Mouse (Mus musculus): Measurements from ENCODE around the gene Cenpn. TPM values are rescaled to one million over a fixed set of nuclear protein-coding genes. Genes with fewer than 3 reads are reported as not detected.

The Cenpn gene
- under 1 TPM; 0.55 to 0.57 TPM for total RNA-seq (2021)
- long read RNA-seq, experiment 1: 0 reads
- long read RNA-seq, experiment 2: 0 reads

- DNase-seq (ENCODE audit: low spot score): peak; percentile 91
Measured at GRCm38 (mm10) chr8:116921337-116922059, at the start of gene Cenpn, which contains the start of gene Cmc2. Gene Cenpn, plus strand, starts transcription at chr8:116921730. Gene Cmc2, minus strand, starts transcription at chr8:116921455.

GRCm38 (mm10) chr8:116872761-116873342 is 48.7 kb upstream of the Cenpn start:
- peak; percentile 22 for DNase-seq (ENCODE audit: low spot score)

DNA sequence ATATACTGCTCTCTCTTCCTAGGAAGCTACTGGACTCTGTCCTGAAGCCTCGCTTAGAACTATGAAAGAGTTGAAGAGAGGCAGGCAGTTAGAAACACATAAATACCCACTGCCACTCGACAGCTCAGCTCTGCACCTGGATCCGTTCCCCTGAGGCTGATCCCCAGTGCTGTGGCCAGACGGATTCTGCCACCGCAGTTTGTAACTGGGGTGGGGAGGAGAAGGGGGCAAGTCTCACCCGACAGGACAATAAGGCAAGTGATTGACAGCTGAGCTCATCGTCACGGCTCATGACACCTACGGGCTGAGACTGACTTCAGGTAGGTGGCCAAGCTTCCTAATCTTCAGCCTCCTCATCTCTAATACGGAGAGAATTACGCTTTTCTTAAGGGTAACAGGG is 47.9 kb upstream of the Cenpn start:
- DNase-seq (ENCODE audit: low spot score): no peak

- no peak for DNase-seq (ENCODE audit: low spot score)
Measured at GRCm38 (mm10) chr8:116873986-116874385, 47.5 kb upstream of the Cenpn start.

DNA sequence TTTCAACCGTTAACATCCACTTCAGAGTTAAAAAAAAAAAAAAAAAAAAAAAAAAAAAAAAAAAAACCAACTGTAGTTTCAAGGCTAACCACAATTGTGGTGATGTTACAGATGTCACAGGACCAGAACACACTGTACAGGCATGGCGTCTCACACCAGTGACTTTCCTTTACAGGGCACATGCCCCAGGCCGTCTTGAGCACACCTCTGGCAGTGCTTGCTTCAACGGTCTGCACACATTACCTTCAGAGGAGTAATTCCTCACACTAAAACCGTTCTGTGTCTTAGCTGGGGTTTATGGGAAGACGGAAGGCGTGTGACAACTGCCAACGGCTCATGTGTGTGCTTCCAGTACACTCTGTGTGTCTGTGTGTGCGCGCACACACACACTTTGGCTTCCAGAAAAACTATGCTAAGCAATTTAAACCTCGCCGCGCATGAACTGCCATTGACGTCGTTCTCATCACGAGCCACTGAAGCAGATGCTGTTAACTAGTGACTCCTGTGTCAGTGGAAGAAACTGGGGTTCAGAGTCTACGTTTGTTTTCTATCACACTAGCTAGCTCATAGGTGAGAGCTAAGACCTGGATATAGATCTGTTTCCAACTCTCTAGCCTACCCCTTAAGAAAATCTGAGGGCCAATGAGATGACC is 45.6 kb upstream of the Cenpn start:
- DNase-seq (ENCODE audit: low spot score): no peak

DNA sequence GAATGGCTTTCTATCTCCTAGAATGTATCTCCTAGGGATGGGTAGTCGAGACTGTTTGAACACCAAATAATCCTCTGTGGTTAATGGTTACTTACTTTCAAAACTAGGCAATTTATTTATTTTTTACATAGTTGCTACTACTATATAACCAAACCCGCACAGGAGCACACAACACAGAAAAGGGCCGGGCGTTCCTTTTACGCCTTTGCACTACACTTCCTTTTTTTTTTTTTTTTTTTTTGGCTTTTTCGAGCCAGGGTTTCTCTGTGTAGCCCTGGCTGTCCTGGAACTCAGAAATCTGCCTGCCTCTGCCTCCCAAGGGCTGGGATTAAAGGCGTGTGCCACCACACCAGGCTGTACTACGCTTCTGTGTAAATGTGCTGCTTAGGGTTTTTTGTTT is 40.1 kb upstream of the Cenpn start:
- DNase-seq (ENCODE audit: low spot score): no peak

DNA sequence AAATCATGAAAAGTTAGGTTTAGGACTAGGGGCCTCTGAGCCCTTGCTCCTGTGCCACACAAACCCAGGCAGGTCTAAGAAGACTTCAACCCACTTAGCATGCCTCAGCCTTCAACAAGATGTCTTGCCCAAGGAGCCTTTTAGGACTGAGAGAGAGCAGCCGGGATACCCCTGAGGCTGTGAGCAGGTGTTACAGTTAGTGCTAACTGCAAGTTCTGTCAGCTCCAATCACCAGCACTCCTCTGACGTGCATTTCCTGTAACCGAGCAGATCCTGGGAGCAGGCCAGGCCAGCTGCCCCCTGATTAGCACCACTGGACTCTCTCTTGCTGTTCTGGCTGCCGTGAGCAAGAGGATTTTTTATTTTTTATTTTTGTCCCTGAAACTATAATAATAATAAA is 33.7 kb upstream of the Cenpn start:
- no peak for DNase-seq (ENCODE audit: low spot score)

GRCm38 (mm10) chr8:116891446-116891845 is 30.1 kb upstream of the Cenpn start:
- DNase-seq (ENCODE audit: low spot score): no peak

- no peak for DNase-seq (ENCODE audit: low spot score)
Measured at GRCm38 (mm10) chr8:116892130-116892529, 29.4 kb upstream of the Cenpn start.

GRCm38 (mm10) chr8:116892636-116893035 is 28.9 kb upstream of the Cenpn start:
- no peak for DNase-seq (ENCODE audit: low spot score)

GRCm38 (mm10) chr8:116893938-116894337 is 27.6 kb upstream of the Cenpn start:
- DNase-seq (ENCODE audit: low spot score): no peak

DNA sequence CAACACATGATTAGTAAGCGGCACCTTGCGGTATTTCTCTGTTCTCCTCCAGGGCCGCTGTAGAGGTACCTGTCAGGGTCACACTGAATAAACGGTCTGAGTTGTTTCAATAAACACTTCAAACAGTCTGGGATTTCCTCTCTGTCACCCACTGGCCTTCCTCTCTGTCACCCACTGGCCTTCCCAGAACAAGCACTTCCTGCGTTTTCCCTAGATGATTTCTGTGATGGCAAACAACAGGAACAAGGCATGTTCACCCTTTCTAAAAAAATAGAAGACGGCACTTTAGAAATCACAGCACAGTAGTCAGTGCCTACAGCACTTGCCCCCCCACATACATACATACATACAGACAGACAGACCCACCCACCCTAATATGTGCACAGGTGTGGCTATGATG is 26.0 kb upstream of the Cenpn start:
- no peak for DNase-seq (ENCODE audit: low spot score)

DNA sequence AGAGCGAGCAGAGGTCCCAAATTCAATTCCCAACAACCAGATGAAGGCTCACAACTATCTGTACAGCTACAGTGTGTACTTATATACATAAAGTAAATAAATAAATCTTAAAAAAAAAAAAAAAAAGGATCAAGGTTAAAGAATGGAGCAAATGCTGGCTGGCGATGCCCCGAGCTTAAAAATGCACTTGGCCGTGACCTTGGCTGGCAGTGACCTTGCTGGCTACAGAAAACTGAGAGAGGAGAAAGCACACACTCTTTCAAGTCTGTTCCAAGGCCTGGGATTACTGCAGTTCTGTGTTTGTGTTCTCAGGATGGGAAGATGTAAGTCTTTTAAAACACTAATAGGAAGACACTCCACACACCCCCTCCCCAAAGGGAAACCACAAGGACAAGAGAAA is 16.8 kb upstream of the Cenpn start:
- DNase-seq (ENCODE audit: low spot score): no peak

DNA sequence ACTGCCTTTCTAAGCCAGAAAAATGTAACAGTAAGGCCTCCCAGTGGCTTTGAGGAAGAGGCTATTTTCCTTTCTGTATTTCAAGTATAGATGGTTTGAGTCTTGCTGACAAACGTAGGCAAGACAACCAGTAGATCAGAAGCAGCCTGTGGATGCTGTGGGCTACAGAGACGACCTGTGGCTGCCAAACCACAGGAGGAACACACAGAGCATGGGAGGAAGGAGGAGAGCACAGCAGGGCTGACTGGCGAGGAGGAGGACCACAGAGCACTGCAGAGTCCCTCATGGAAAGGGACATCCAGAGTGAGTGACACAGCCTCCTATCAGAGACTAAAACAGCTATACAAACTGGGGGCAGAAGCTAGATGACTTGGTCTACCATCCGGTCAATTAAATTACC is 16.3 kb upstream of the Cenpn start:
- no peak for DNase-seq (ENCODE audit: low spot score)

- DNase-seq (ENCODE audit: low spot score): no peak
Measured at GRCm38 (mm10) chr8:116905836-116906235, 15.7 kb upstream of the Cenpn start.

GRCm38 (mm10) chr8:116921005-116921336 is 559 bp upstream of the Cenpn start:
- no peak for DNase-seq (ENCODE audit: low spot score)

DNA sequence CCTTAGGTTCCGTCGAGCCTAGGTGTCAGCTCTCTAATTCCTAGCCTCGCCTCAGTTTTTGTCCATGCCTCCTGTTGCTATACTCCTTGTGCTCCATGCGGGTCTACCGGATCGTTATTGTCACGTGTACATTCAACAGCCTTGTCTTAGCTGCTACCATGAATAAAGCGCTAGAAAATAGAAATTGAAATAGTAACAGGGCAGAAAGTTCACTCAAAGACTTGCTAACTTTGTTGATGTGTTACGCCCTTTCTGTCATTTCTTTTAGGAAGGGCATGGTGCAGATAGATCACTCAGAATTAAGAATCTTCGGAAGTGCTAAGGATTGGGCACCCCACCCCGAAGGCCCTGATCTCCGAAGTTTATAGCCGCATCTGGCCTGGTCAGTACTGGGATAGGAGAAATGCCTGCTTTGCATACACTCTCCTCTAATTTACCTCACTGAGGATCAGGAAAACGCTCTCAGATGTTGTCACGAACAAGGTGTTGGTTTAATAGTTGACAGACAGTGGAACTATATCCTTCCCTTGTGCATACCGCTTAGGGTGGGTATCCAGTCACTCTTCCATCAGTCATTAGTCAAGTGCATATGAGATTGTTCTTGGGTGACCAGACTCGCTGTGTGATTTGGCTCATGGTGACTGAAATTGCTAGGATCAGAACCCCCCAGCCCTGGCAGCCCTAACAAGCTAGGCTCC is 679 bp downstream of the Cenpn start:
- DNase-seq (ENCODE audit: low spot score): no peak

GRCm38 (mm10) chr8:116923526-116923925 is 2.0 kb downstream of the Cenpn start:
- no peak for DNase-seq (ENCODE audit: low spot score)

GRCm38 (mm10) chr8:116927880-116928279 is 6.3 kb downstream of the Cenpn start:
- DNase-seq (ENCODE audit: low spot score): peak; percentile 22

DNA sequence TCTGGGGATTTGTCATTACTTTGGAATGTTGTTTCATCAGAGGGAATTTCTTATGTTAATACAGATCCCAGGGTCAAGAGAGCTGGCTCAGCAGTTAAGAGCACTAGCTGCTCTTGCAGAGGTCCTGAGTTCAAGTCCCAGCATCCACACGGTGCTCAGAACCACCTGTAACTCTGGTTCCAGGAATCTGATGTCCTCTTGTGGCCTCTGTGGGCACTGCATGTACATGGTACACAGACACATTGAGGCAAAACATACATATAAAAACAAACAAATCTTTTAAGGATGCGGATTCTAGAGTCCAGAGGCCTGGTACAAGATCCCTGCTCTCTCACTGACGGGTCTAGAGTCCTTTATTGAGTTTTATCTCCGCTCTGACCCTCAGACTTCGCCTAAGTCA is 7.1 kb downstream of the Cenpn start:
- no peak for DNase-seq (ENCODE audit: low spot score)

- DNase-seq (ENCODE audit: low spot score): no peak
Measured at GRCm38 (mm10) chr8:116934976-116935375, 13.4 kb downstream of the Cenpn start.

DNA sequence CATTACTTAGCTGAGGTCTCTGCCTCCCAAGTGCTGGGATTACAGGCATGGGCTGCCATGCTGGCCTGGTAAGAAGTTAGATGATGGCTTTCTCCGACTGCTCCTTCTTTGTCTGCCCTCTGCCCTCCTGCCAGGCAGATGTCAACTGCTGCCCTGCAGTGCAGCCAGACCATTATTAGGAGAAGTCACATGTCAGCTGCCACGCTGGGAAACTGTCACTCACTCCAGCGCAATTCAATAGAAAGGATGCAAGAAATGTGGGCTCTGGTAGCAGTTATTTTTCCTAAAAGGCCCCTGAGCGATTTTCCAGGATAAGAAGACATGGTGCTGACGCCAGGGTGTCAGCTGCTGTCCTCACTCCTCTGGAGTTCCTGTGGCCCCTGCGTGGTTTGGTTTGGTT is 14.0 kb downstream of the Cenpn start:
- DNase-seq (ENCODE audit: low spot score): no peak

All from gastrocnemius, adult 18-20 months (tissue).